Mouse (Mus musculus) large intestine, adult 2 months (tissue): ENCODE data around the gene Zan. TPM values are rescaled to one million over a fixed set of nuclear protein-coding genes. Genes with fewer than 3 reads are reported as not detected.
"Not testable (repeated sequence)": the region's sequence is repeated elsewhere in the genome, so short reads cannot be mapped to it uniquely, and the experiment has no call there.

Experiments used
- DNase-seq: peaks from one replicate; pipeline ENCODE4 v3.0.0-alpha.2; 2012; ENCODE audit warnings: low read depth, low spot score
- WGBS: fragments of 180-500 bp; shearing (Covaris S2); methylation state at CpG from one replicate; pipeline ENCODE4 v1.1.7; 2018; 5-methylcytosine and 5-hydroxymethylcytosine counted together
- polyA plus RNA-seq: library from polyadenylated mRNA; depleted of rRNA; stranded (reverse); fragments of >200 nt; gene quantifications from 2 replicates; pipeline ENCODE4 v1.2.3, GENCODE M21; 2012

Zan gene
- polyA plus RNA-seq, 1 experiment: 1.4 TPM

DNA sequence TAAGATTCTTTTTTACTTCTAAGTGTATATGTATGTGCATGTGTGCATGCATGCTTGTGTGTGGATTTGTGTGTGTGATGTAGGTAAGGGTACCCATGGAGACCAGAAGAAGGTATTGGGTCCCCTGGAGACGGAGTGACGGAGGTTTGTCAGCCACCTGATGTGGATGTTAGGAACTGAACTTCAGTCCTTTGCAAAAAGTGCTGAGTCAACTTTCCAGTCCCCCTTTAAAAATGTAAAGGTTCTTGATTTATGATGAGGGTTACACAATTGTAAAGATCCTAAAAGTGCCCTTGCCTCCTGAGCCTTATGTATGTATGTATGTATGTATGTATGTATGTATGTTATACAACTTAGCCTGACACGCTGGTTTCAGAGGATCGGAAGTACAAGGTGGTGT is 46.5 kb downstream of the Zan start:
- WGBS: 93% methylated on average over 4 of the region's 4 CpGs
- DNase-seq: not testable (repeated sequence)

DNA sequence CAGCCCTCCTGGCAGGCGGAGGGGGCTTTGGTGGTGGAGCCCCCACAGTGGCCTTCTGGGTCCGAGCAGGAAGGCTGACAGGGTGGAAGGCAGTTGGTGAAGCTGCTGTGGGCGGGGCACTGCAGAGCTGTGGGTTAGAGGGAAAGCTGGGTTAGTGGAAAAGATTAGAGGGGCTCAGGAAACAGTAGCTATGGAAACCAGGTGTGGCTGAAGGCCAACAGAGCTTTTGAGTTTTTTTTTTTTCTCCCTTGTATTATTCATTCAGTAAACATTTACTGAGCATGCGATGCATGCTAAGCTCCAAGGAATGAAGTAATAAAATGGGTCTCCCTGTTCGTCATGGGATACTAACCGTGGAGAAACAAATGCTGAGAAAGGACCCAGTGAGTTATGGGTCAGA is 51.2 kb downstream of the Zan start:
- 37% methylated on average over 6 of the region's 6 CpGs for WGBS

DNA sequence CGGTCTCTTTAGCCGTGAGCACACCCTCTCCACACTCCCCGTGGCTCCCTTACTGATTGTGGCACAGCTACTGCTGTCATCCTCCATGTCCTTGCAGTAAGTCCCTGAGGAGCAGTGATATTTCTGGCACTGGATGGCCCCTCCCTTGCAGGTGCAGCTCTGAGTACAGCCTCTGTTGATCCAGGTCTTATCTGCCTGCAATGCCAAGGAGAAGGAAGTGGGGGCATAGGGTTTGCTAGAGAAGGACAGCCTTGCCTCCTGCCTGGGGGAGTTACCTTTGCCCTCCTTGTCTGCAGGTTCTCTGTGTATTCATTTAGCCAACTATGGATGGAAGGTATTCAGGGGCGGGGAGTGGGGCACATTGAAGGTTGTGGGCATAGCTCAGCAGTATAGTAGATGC is 57.0 kb downstream of the Zan start:
- WGBS: 37% methylated on average over 4 of the region's 4 CpGs
- DNase-seq: no peak

More for the DNA sequence above, 51.2 kb downstream of the Zan start:
- DNase-seq: no peak

DNA sequence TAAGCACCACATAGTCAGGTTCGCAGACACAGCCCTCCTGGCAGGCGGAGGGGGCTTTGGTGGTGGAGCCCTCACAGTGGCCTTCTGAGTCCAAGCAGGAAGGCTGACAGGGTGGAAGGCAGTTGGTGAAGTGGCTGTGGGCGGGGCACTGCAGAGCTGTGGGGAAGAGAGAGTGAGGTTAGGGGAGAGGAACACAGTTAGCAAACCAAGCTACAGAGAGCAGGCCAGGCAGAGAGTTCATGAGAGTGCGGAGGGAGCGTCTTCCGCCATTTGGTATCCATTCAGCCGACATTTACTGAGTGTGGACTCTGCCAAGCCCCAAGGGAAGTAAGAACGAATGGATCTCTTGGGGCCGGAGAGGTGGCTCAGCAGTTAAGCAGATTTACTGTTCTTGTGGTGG is 57.8 kb downstream of the Zan start:
- WGBS: 42% methylated on average over 9 of the region's 9 CpGs
- no peak for DNase-seq

- 53% methylated on average over 5 of the region's 5 CpGs for WGBS
- DNase-seq: no peak
Observed at GRCm38 (mm10) chr5:137414253-137414652, 62.6 kb downstream of the Zan start.

- WGBS: 78% methylated on average over 8 of the region's 8 CpGs
- no peak for DNase-seq
Observed at GRCm38 (mm10) chr5:137411235-137411634, 65.6 kb downstream of the Zan start.

DNA sequence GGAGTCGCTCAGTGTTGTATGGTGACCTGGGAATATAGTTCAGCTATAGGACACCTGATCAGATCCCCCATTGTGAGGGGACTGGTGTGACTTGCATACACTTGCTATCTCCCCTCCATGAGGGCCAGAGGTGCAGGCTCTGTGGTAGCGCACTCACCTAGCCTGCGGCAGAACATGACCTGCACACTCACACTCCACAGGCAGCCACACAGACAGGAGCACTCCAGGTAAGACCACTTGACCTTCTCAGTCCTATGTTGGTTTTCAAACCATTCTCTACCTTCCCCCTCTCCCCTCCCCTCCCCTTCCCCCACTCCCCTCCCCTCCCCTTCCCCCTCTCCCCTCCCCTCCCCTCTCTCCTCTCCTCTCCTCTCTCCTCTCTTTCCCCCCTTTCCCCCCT is 66.3 kb downstream of the Zan start:
- DNase-seq: no peak
- 92% methylated on average over 3 of the region's 3 CpGs for WGBS

GRCm38 (mm10) chr5:137410066-137410465 is 66.8 kb downstream of the Zan start:
- no peak for DNase-seq
- 85% methylated on average over 3 of the region's 3 CpGs for WGBS

DNA sequence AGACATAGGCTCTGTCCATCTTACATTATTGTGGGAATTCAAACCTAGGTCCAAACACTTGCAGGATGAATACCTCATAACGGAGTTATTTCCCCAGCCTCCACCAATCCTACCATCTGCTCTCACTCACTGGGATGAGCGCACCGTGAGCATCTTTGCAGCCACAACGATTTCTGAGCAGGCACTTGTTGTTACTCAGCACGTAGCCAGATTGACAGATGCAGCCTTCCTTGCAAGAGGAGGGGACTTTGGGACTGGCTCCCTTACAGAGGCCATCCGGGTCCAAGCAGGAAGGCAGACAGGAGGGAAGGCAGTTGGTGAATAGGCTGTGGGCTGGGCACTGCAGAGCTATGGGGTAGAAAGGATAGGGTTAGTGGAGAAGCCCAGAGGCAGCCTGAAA is 67.4 kb downstream of the Zan start:
- WGBS: 83% methylated on average over 6 of the region's 6 CpGs
- no peak for DNase-seq

DNA sequence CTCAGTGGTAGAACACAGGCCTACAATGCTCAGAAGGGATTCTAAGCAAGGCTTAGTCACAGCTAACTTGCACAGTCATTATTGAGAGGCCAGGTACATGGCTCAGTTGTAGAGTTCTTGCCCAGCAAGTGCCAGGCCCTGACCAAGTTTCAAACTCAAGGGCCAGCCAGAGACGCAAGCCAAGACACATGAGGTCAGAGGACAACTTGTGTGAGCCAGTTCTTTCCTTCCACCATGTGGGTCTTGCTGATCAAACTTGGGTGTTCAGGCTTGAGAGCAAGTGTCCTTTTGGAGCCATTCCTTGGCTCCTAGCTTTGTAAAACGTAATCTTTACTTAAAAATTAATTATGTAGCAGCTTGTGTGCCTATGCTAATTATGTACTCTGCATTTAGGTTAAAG is 72.8 kb downstream of the Zan start:
- DNase-seq: no peak
- WGBS: 87% methylated on average over 2 of the region's 2 CpGs

- 59% methylated on average over 7 of the region's 7 CpGs for WGBS
- no peak for DNase-seq
Observed at GRCm38 (mm10) chr5:137394456-137394855, 82.4 kb downstream of the Zan start.

GRCm38 (mm10) chr5:137391641-137392040 is 85.2 kb downstream of the Zan start:
- WGBS: 85% methylated on average over 8 of the region's 8 CpGs
- no peak for DNase-seq

- no peak for DNase-seq
- 83% methylated on average over 7 of the region's 7 CpGs for WGBS
Observed at GRCm38 (mm10) chr5:137386712-137387111, 90.2 kb downstream of the Zan start.

- no peak for DNase-seq
- WGBS: 84% methylated on average over 7 of the region's 7 CpGs
Observed at GRCm38 (mm10) chr5:137383441-137383840, 93.4 kb downstream of the Zan start.

DNA sequence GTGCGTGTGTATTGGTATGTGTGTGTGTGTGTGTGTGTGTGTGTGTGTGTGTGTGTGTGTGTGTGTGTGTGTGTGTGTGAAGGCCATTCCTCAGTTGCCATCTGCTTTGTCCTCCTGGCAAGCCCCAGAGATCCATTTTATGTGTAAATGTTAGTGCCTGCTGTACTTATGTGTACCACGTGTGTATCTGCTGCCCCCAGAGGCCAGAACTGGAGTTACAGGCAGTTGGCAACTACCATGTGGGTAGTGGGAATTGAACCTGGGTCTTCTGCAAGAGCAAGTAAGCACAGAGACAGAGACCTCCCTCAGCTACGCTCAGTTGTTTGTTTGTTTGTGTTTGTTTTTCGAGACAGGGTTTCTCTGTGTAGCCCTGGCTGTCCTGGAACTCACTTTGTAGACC is 95.7 kb downstream of the Zan start:
- no peak for DNase-seq
- WGBS: 47% methylated on average over 4 of the region's 4 CpGs

GRCm38 (mm10) chr5:137377603-137378002 is 99.3 kb downstream of the Zan start:
- 21% methylated on average over 11 of the region's 15 CpGs for WGBS
- no peak for DNase-seq

DNA sequence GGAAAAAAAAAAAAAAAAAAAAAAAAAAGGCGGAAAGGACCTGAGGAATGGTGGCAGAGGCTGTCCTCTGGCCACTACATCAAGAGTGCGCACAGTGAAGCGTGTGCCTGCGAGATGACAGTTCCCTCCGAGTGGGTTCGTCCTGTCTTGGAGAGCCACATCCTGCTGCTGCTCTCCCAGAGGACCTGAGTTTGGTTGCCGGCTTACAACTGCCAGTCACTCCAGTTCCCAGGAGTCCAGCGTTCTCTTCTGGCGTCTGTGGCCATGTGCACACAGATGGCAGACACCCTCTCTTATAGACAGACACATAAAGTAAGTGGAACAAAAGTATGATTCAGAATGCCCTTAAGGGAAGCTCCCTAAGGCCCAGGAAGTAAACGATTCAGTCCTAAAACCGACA is 99.7 kb downstream of the Zan start:
- WGBS: 15% methylated on average over 11 of the region's 11 CpGs
- no peak for DNase-seq

GRCm38 (mm10) chr5:137376722-137377121 is 100.1 kb downstream of the Zan start:
- WGBS: 42% methylated on average over 9 of the region's 9 CpGs
- DNase-seq: no peak

- WGBS: 33% methylated on average over 7 of the region's 7 CpGs
Observed at GRCm38 (mm10) chr5:137376198-137376597, 100.7 kb downstream of the Zan start.

GRCm38 (mm10) chr5:137375627-137376026 is 101.2 kb downstream of the Zan start:
- WGBS: 10% methylated on average over 2 of the region's 2 CpGs
- no peak for DNase-seq

More at GRCm38 (mm10) chr5:137376198-137376597, 100.7 kb downstream of the Zan start:
- DNase-seq: no peak

GRCm38 (mm10) chr5:137374521-137375080 is 102.3 kb downstream of the Zan start:
- no peak for DNase-seq
- WGBS: 29% methylated on average over 4 of the region's 4 CpGs

DNA sequence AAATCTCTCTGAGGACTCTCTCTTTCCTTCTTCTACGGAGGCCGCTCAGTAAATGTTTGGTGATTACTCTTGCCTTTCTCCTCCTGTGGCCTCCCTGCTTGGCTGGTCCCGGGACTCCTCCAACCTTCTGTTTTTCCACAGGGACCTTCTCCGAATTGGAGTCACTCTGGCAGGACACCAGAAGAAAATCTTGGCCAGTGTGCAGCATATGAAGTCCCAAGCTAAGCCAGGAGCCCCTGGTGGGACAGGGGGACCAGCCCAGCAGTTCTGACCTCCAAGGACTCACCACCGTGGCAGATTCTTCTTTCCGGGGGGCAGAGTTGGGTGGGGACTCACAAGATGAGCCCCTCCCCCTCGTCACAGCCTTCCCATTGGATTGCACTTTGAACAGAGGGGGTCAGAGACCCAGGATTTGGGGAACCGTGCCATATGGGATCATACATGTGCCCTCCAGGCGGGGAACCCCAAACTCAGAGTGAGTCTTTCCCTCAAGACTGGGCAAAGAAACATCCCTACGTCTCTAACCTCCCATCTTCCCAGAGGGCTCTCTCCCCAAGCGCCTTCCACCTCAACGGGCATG is 103.4 kb downstream of the Zan start:
- WGBS: 63% methylated on average over 12 of the region's 12 CpGs
- no peak for DNase-seq
